Mouse (Mus musculus) heart, postnatal 0 days (tissue): ENCODE measurements at regions not wholly inside any gene's neighbourhood (a gene's known extent, or its start where the extent isn't known, plus 50 kb on each side); places are given as distances from the start of the nearest gene placed in this dataset.

Experiments used
- CTCF ChIP-seq: IDR thresholded peaks from 2 replicates; pipeline ENCODE4 v1.5.1; 2016; ENCODE audit warnings: antibody characterized with exemption, control low read depth, low read depth
- EP300 ChIP-seq: IDR thresholded peaks from 2 replicates; pipeline ENCODE4 v1.6.1; 2016; ENCODE audit warnings: antibody characterized with exemption, low read depth

GRCm38 (mm10) chr14:61975301-61975732 is 317.1 kb upstream of the Rnaseh2b start:
- TF ChIP-seq CTCF (no peak), EP300 (no peak)
